In the genomic region with DNA sequence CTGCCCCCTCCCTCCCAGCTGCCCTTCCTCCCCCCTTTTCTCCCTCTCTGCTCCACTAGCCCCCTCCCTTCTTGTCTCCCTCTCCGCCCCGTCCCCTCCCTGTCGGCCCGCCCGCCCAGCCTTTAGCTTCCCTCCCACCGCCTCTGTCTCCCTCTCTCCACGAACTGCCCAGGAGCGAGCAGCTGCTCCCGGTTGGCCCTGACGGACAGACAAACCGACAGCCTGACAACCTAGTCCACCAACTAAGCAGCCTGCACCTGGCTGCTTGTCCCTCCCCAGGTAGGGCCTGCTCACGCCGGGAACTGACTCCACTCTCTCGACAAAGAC, we compare ENCODE assay signal across 8 mouse cellular contexts. TPM values are rescaled to one million over a fixed set of nuclear protein-coding genes. Genes with fewer than 3 reads are reported as not detected.
A peak's percentile ranks its signal among the peaks of the same experiment; 100 is the strongest.
DNase-seq lines count a peak whose midpoint lies in the region; ATAC-seq and TF ChIP-seq lines count a peak whose summit lies in the region.

TSS of gene Bgn (plus strand) at position 119 of the 327 bp plus-strand sequence.

- H3K4me2 ChIP-seq in liver, postnatal 0 days (ENCODE audit: low read depth, low read length) = no peak within 1 kb of the TSS

- intact Hi-C loops in heart, adult 2 months (cut with DNase I) = no loop called here

- H3K79me2 ChIP-seq in heart, adult 2 months (replicated peaks; ENCODE audit: control insufficient read depth, insufficient read depth, low read length) = no peaks in the 10 kb centered on the region

- H3K27me3 ChIP-seq in kidney, adult 2 months (replicated peaks; ENCODE audit: control insufficient read depth, insufficient read depth, low read length) = no peaks in the 10 kb centered on the region
- no peaks in the 10 kb centered on the region for H3K27me3 ChIP-seq in heart, adult 2 months (ENCODE audit: control insufficient read depth, insufficient read depth, low read length)
- H3K27me3 ChIP-seq in liver, postnatal 0 days (ENCODE audit: insufficient read depth, low read length) = 0 out of 2 replicates have a peak, but pooled peaks cover 6% of the 10 kb centered on the region

- peak; percentile 15 for DNase-seq in kidney, adult 2 months
- no peak for DNase-seq in kidney, adult 11 months
- DNase-seq in heart, adult 2 months = peak in 1 of 2 experiments; percentile 65
- DNase-seq in kidney, postnatal 10 days = peak; percentile 69
- DNase-seq in liver, postnatal 0 days = no peak
- DNase-seq in right cerebral cortex, postnatal 25 days = no peak

- peak within 1 kb of the TSS; percentile 76 for H3K4me3 ChIP-seq in kidney, adult 2 months (ENCODE audit: insufficient read depth, low read depth, low read length)
- no peak within 1 kb of the TSS for H3K4me3 ChIP-seq in bone marrow macrophage, adult 2 months (ENCODE audit: insufficient read depth, low read length)
- H3K4me3 ChIP-seq in heart, adult 2 months = peak within 1 kb of the TSS; percentile 34
- H3K4me3 ChIP-seq in liver, postnatal 0 days (ENCODE audit: low read depth, low read length) = peak within 1 kb of the TSS; percentile 13; the same call in 1 of the 2 replicates

- peak within 1 kb of the TSS; percentile 77 for H3K9ac ChIP-seq in heart, adult 2 months (ENCODE audit: low read depth, low read length)
- H3K9ac ChIP-seq in liver, postnatal 0 days (replicated peaks) = no peak within 1 kb of the TSS

- no peaks in the 10 kb centered on the region for H3K9me3 ChIP-seq in liver, postnatal 0 days (ENCODE audit: low read length)

- no peak for TF ChIP-seq EP300 in heart, adult 2 months (IDR thresholded peaks at IDR 0.05; ENCODE audit: insufficient read depth, low read depth, low read length)
- no peak for TF ChIP-seq EP300 in liver, postnatal 0 days (IDR thresholded peaks at IDR 0.05; ENCODE audit: low read depth)

- TF ChIP-seq POLR2A in kidney, adult 2 months (IDR thresholded peaks at IDR 0.05; ENCODE audit: low read depth, low read length) = peak; percentile 67
- TF ChIP-seq POLR2A in bone marrow macrophage, adult 2 months (IDR thresholded peaks at IDR 0.05; ENCODE audit: borderline replicate concordance, low read depth, low read length) = no peak
- peak; percentile 71 for TF ChIP-seq POLR2A in heart, adult 2 months (IDR thresholded peaks at IDR 0.05; ENCODE audit: insufficient read depth, low read depth, low read length)

- peak within 1 kb of the TSS; percentile 78 for H3K27ac ChIP-seq in kidney, adult 2 months (ENCODE audit: insufficient read depth, low read depth, low read length)
- no peak within 1 kb of the TSS for H3K27ac ChIP-seq in bone marrow macrophage, adult 2 months (ENCODE audit: insufficient read depth, low read depth, low read length)
- peak within 1 kb of the TSS; percentile 68 for H3K27ac ChIP-seq in heart, adult 2 months
- no peak within 1 kb of the TSS for H3K27ac ChIP-seq in liver, postnatal 0 days (ENCODE audit: low read depth)

- 13% methylated on average over 13 of the region's 14 CpGs for WGBS in kidney, adult 2 months
- WGBS in heart, adult 2 months = 30% methylated on average over 12 of the region's 14 CpGs
- 32% methylated on average over 11 of the region's 14 CpGs for WGBS in liver, postnatal 0 days (ENCODE audit: insufficient replicate concordance)

- H3K36me3 ChIP-seq in kidney, adult 2 months (ENCODE audit: control insufficient read depth, insufficient read depth, low read length) = no peaks in the 10 kb centered on the region
- H3K36me3 ChIP-seq in heart, adult 2 months (ENCODE audit: control insufficient read depth, insufficient read depth, low read length) = no peaks in the 10 kb centered on the region
- H3K36me3 ChIP-seq in liver, postnatal 0 days (replicated peaks; ENCODE audit: insufficient read depth, low read length) = no peaks in the 10 kb centered on the region

- H3K4me1 ChIP-seq in kidney, adult 2 months (ENCODE audit: control insufficient read depth, insufficient read depth, low read length) = no peaks in the 10 kb centered on the region
- peaks cover 2% of the 10 kb centered on the region; the same call in 1 of the 2 replicates for H3K4me1 ChIP-seq in bone marrow macrophage, adult 2 months (ENCODE audit: control insufficient read depth, insufficient read depth, low read length)
- H3K4me1 ChIP-seq in heart, adult 2 months (ENCODE audit: control insufficient read depth, insufficient read depth, low read length) = peaks cover 12% of the 10 kb centered on the region
- no peaks in the 10 kb centered on the region for H3K4me1 ChIP-seq in liver, postnatal 0 days (ENCODE audit: insufficient read depth)

- TF ChIP-seq CTCF in kidney, adult 2 months (conservative IDR thresholded peaks at IDR 0.05; ENCODE audit: insufficient read depth, insufficient read length, low read depth, low read length) = no peak
- TF ChIP-seq CTCF in bone marrow macrophage, adult 2 months (IDR thresholded peaks at IDR 0.05; ENCODE audit: low read depth, low read length) = no peak
- TF ChIP-seq CTCF in heart, adult 2 months (IDR thresholded peaks at IDR 0.05) = no peak
- TF ChIP-seq CTCF in liver, postnatal 0 days (IDR thresholded peaks at IDR 0.05; ENCODE audit: low read depth) = no peak

- ATAC-seq in liver, postnatal 0 days = no peak
- ATAC-seq in monocyte, adult 5-6 weeks (replicated peaks; ENCODE audit: insufficient number of reproducible peaks, low FRiP score, low TSS enrichment, poor library complexity, severe bottlenecking) = no peak

RNA-seq across cellular contexts. Expression of gene Bgn, which starts in this region (rescaled TPM):
- polyA plus RNA-seq in kidney, adult 2 months (2012; rRNA removed) = 277 and 333 TPM in 2 replicates
- 21.9 and 25.5 TPM in 2 replicates for polyA plus RNA-seq in bone marrow macrophage, adult 2 months (2012; ENCODE audit: insufficient read depth, insufficient read length, missing spikeins)
- total RNA-seq in heart, adult 2 months (2021) = 100 to 1,000 TPM; 190 to 202 TPM
- 378 and 439 TPM in 2 replicates for polyA plus RNA-seq in heart, adult 2 months (2012; rRNA removed)
- polyA plus RNA-seq in liver, postnatal 0 days (2015; fragmentation: Nextera tagmentation; extraction: Ambion mirVana) = 17.4 and 18.3 TPM in 2 replicates
- not detected in 3 replicates for total RNA-seq in monocyte, adult 5-6 weeks (2017)

Comparison
In these comparisons a context has a peak if more than half of its experiments do, and no peak if none do; other contexts are left out.
1. RNA of gene Bgn (total RNA-seq): 190 to 202 TPM in heart, adult 2 months; not detected in monocyte, adult 5-6 weeks; every median in the first group is over 100 times any median in the second.
2. RNA of gene Bgn (polyA plus RNA-seq): 378 to 439 TPM in heart, adult 2 months and 277 to 333 TPM in kidney, adult 2 months; 21.9 to 25.5 TPM in bone marrow macrophage, adult 2 months and 17.4 to 18.3 TPM in liver, postnatal 0 days; every median in the first group is over 10 times any median in the second.
3. DNase-seq: peak in kidney, adult 2 months (single experiment) and kidney, postnatal 10 days (single experiment); none in kidney, adult 11 months (single experiment), liver, postnatal 0 days (single experiment) and right cerebral cortex, postnatal 25 days (single experiment).
4. H3K27ac ChIP-seq: peak in kidney, adult 2 months (single experiment) and heart, adult 2 months (single experiment); none in bone marrow macrophage, adult 2 months (single experiment) and liver, postnatal 0 days (single experiment).